Mouse (Mus musculus): Measurements from ENCODE around the gene Map2k2.
"Not testable (repeated sequence)": the region's sequence is repeated elsewhere in the genome, so short reads cannot be mapped to it uniquely, and the experiment has no call there.

Gene Map2k2

DNA sequence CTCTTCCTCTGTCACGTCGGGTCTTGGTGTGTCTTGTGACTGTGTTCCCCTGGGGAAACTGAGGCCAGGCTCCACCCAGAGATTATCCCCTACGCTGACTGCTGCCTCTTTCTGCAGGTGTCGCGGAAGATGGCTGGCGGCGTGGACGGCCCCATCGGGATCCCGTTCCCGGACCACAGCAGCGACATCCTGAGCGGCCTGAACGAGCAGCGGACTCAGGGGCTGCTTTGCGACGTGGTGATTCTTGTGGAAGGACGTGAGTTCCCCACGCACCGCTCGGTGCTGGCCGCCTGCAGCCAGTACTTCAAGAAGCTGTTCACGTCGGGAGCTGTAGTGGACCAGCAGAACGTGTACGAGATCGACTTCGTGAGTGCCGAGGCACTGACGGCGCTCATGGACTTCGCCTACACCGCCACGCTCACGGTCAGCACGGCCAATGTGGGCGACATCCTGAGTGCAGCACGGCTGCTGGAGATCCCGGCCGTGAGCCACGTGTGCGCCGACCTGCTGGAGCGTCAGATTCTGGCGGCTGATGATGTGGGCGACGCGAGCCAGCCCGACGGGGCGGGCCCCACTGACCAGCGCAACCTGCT lies 38.2 kb downstream of the Map2k2 start:
- DNase-seq, result no peak

DNA sequence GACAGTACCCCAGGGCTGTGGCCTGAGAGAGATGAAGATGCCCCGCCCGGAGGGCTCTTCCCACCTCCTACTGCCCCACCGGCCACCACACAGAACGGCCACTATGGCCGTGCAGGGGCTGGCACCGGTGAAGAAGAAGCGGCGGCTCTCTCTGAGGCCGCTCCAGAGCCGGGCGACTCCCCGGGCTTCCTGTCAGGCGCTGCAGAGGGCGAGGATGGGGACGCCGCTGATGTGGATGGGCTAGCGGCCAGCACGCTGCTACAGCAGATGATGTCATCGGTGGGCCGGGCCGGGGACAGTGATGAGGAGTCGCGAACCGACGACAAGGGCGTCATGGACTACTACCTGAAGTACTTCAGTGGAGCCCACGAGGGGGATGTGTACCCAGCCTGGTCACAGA lies 39.0 kb downstream of the Map2k2 start:
- no peak for DNase-seq

DNA sequence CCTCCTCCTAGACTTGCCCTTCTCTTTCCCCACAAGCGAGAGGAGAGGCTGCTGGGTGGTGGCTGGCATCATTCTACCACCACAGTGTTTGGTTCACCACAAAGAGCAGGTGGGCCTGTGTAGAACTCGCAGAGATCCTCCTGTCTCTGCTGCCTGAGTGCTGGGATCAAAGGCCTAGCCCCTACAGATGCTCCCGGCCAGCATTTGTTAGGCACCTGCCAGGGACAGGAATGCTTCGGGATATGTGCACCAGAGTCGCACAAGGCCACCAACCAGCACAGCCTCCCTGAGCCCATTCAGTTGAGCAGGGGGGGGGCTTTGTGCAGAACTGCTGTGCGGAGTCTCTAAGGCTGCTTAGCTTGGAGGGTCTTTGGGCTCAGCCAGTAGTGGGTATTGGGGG lies 39.6 kb downstream of the Map2k2 start:
- DNase-seq, result no peak

DNA sequence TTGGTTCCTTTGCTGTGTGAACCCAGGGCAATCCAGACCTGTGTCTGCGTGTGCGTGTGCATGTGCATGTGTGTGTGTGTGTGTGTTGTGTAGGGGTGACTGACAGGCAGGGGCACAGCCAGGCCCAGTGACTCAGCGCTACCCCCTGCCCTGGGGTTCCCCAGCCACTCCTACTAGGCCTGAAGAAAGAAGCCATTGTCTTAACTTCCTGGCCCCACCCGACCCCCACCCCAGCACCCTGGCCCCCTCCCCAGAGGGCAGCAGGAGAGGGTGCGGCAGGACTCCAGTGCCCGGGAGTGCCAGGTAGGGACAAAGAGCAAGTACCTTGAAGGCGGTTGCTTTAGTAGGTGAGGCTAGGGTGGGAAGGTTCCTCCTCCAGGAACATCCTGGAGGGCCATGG lies 40.1 kb downstream of the Map2k2 start:
- DNase-seq, result no peak

DNA sequence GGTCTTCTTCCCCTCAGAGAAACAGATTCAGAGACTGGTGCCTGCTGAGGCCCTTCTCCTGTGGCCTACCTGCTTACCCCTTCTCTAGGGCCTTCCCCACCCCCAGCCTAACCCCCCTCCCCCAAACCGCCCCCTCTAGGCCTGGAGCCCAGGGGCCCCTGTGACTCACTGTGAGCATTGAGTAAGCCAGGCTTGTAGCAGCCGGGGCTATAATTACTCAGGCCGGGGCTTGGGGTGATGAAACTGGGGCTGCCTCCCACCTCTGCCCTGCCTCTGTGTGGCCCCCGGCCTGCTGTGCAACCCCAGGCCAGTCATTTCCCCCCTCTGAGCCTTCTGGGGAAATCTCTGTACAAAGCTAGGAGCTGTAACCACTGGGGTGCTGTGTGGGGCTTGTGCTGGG lies 40.6 kb downstream of the Map2k2 start:
- no peak for DNase-seq

DNA sequence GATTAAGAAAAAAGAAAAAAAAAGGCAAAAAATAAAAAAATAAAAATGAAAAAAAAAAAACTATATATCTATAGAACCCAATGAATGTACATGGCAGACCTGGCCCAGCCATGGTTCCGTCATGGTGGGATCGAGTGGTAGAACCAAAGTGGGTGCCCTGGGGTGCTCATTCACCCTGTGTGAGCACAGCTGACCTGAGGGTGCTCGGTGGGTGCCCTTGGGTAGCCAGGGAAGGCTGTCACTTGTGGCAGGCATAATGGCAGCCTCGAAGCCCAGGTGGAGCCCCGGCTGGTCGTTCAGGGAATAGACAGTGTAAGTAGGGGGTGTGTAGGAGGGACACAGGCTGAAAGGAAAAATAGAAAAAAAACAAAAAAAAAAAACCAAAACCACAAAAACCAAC lies 45.5 kb downstream of the Map2k2 start:
- DNase-seq, result no peak

DNA sequence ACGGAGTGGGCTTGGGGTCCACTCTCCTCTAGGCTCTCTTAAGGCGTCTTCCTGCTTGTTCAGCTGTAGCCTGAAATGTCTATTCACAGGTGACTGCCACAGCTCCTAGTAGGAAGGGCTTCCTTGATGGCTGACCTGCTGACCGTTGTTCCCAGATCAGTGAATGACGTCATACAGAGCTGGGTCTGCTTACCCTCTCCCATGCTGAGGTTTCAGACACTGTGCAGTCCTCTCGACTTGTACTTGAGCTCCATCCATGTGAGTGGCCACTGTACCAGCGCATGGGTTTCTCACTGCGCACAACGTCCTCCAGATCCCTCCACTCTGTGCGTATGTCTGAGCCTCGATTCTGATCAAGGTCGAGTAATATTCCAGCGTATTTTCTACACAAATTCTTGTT lies 46.9 kb downstream of the Map2k2 start:
- DNase-seq, result no peak

DNA sequence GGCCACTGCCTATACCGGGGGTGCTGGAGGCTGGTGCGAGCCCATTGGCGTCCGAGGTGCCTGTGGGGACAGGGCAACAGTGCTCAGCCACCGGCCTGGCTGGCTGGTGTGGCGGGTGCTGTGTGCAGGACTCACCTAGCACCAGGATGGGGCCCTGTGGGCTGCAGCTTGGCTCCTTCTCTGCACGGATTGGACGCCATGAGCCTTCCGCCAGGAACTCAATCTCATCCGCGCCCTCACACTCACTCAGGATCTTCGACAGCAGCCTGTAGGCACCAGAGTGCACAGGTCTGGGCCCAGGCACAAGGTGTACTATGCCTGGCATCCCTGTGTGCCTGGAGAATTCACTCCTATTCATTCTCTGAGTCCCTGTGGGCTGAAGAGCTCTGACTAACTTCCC lies 48.6 kb downstream of the Map2k2 start:
- no peak for DNase-seq

DNA sequence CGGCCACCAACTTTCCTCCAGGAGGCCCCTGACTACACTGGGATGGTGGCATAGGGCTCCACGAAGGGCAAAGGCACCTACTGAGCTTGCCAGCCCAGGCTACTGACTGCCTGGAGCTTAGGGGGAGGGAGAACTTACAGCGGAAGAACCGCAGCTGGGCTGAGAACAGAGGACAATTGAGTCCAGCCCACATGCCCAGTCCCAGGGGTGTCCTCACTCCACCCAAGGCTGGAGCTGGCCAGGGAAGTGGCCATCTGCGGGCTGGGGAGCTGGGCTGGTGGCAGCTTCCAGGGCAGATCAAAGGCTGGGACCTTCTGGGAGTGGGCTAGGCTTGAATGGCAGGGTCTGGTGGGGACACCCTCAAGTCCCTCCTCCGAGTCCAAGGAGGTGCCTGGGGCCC lies 49.0 kb downstream of the Map2k2 start:
- DNase-seq, result no peak

DNA sequence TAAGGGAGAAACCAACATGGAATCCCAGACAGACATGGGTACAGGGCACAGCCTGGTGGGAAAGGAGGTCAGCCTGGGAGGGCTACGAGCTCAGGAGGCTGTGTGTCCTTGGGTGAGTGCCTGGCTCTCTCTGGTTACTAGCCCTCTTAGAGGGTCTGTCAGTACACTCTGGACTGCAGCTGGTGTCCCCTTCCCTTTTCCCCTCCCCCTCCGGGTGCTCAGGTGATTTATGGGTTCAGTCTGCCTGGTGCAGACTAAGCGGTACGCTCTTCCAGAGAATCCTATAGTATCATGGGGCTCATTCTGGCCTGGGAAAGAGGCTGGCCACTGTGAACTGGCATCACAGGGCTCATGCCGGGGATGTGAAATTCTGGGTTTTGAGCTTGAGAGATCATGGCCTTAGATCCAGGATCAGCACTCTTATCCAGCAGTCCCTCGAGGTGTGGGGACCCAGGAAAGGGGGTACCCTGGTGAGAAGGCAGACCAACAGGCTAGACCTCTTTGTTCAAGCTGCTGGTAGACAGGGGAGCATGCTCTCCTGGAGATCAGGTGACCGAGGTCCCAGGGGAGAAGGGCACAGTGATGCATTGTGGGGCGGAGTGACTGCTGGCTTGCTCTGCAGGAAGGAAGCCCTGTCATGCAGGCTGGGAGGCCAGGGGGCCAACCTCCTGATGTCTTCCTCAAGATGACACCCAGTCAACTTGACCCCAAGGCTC lies 56.0 kb downstream of the Map2k2 start:
- DNase-seq, result peak; percentile 46

DNA sequence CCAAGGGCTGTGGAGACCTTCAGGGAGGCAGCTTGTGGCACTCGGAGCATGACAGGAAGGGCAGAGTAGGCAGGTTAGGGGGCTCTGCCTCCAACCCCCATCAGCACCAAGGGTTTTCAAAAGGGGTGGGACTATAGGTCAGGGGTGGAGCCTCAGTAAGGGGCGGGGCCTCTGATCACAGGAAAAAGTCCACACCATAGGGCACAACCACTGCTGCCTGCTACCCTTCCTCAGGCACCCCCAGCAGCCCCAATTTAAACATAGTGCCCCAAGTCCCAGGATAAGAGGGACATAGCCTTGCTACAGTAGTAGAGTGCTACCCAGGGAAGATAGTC lies 56.6 kb downstream of the Map2k2 start:
- no peak for DNase-seq

DNA sequence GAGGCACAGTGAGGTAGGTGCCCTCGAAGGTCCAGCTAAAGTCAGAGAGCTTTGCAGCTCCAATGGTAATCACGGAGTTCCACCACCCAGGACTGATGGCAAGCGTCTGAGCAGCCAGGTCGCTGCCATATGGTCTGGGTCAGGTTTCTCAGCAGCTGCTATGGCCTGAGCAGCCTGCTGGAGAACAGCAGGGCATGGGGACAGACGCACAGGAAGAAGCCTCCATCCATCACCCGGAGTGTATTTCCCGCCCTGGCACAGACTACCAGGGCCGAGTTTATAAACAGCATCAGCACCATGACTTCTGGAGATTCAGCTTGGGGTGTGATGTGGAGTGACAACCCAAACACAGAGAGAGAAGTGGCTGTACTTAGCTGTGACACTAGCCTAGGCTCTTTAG lies 59.4 kb downstream of the Map2k2 start:
- DNase-seq, result no peak

DNA sequence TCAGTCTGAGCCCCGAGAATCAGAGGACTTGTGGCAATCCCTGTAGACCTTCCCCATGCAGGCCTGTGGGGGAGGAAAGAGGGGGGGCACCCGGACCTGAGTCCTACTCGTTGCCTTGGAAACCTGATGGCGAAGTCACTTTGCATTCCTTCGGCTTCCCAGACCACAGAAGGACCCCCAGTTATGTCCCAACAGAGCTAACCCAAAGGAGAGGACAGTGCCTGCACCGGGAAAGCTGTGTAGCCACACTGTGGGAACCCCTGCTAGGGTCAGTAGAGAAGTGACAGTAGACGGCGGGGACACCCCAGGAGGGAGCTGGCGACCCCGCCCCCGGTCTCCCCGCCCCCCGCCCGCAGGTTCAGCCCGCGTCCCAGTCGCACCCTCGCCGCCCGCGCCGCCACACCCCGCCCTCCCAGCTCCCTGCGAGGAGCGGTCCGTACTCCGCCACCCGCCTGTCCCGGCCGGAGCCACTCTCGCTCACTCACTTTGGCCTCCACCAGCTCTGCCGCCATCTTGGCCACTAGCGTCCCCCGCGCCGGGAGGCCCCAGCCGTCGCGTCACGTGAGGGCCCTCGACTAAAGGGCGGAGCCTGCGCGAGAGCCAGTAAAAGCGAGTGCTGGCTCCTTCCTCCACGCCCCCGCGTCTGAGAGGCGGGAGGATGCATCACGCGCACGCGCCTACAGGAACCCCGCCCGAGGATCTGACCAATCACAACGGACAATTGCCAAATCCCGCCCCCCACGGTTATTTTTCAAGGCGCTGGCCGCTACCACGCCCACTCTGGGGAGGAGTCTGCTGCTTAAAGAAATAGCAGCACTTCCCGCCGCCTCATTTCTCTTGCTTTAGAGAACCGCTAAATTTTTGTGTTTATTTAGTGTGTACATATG lies 61.7 kb downstream of the Map2k2 start, which contains the start of gene Pias4:
Gene Pias4, minus strand, starts transcription at position 724 of the 887 bp plus-strand sequence.
- peak; percentile 100 for DNase-seq

DNA sequence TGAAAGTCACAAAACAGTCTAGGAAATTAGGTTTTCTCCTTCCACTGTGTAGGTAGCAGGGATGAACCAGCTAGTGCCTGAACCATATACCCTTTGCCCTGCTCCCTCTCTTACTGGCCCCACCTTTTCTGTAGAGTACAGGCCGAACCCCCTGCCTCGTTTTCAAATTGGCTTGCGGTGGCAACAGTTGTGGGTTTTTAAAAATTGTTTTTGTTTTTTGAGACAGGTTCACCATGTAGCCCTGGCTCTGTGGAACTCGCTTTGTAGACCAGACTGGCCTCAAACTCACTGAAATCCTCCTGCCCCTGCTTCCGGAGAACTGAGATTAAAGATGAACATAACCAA lies 62.3 kb downstream of the Map2k2 start:
- DNase-seq, result no peak

DNA sequence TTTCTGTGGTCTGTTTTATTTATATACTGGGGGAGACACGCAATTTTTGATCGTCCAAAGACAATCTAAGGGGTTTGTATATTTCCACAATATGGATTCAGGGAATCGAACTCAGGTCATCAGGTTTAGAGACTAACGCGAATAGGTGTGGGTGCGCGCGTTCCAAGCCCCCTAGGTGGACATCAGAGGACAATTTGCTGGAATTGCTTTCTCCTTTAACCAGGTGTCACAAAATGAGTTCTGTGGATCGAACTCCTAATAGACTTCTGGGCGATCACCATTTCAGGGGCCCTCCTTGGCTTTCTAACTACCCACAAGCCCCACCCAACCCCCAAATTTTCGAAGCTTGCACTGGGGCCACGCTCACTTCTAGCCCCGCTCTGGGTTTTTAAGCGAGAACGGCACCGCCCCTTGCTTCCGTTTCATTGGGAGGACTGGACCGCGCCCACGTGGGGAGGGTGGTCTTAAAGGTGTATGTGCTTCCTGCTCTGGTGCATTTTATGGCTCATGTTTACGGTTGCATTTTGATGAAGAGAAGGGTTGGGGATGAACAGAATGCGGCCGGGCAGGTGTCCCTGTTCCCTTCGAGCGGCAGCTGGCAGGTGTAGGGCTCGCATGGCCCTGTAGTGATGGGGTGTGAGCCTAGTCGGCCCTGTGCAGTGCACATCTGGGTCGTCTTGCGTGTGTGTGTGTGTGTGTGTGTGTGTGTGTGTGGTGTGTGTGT lies 63.0 kb downstream of the Map2k2 start:
- peak; percentile 91 for DNase-seq

DNA sequence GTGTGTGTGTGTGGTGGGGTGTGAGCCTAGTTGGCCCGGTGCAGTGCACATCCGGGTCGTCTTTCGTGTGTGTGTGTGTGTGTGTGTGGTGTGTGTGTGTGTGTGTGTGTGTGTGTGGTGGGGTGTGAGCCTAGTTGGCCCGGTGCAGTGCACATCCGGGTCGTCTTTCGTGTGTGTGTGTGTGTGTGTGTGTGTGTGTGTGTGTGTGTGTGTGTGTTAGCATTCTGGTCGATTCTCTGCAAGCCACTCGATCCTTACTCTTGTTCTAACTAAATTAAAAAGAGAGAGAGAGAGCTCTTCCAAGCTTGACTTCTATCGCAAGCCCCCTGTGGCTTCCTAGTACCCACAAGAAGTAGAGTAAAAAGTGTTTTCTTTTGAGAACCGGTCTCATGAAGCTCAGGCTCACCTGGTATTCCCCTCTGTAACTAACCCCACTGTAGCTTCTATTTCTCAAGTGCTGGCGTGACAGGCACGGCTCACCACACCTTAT lies 63.7 kb downstream of the Map2k2 start:
- DNase-seq, result not testable (repeated sequence)

DNA sequence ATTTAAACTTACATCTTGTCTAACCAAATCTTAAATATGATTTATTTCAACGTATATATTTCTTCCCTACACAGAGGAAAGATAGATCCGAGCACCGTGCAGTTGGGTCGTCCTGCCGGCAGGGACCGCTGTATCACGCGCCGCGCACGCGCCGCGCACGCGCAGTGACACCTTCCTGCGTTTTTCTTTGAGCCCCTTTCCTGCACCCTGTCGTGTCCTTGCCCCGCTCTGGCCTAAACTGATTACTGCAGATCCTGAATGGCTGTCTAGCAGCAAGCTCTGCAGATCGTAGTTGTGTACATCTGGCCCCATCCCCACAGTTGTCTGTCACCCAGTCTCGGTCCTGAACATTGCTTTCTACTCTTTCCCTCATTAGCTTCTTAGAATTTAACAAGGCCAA lies 67.4 kb downstream of the Map2k2 start:
- DNase-seq, result peak; percentile 92

DNA sequence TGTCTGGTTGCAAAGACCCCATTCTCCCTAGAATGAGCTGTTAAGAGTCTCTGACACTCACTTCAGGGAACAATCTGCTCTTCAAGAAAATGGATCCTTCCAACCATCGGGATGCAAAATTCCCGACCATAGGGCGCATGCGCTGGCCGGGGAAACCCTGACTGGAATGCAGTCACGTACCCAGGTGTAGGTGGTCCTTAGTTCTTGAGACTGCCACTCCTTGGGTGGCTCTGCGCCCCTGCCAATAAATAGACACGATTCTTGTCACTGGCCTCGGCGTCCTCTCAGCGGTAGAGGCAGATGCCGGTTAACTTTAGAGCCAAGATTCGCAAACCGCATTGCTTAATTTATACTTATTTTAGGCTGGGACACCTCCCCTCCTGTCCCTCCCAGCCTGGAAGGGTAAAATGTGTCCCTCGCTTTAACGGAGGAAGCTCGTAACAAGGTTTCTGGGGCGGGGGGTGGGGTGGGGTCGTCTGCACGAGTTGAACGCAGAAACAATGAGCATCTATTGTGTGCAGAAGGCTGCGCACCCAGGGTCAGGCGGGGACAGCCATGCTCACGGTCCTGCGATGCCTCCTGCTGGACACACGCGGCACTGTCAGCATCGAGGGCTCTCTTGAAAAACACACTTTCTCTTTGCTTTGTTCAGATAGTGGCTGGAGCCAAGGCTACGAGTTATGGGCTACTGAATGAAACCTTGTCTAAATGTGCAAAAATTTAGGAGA lies 69.1 kb downstream of the Map2k2 start:
- DNase-seq, result peak; percentile 93

DNA sequence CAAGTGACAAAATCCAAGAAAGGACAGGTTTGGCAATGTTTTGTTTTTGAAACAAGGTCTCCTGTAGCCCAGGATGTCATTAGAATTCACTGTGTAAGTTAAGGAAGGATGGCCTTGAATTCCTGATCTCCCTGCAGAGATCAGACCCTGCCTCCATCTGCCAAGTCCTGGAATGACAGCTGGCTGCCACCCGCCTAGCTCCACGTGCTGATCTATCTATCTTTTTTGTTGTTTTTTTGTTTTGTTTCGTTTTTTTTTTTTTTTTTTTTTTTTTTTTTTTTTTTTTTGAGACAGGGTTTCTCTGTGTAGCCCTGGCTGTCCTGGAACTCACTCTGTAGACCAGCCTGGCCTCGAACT lies 69.6 kb downstream of the Map2k2 start:
- DNase-seq, result not testable (repeated sequence)

DNA sequence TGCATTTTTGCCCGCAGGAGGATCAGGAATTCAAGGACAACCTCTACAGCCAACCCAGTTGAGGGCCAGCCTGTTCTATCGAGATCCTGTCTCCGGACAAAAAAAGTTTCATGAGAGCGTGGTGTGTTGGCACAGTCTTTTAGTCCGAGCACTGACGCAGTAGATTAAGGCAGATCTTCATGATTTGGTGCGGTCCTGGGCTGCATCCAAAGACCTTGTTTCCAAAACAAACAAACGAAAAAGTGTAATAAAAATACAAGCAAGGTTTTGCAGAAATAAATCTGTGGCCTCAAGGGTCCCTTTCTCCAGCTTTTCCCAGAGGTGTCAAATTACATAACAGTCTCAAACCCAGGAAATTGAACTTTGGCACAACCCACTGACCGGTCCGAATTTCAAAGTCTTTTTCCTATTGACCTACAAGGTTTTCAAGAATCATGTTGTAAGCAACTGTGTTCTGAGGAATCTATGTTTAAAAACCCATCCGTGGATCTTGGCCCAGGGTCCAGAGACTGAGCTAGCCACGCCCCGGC lies 70.3 kb downstream of the Map2k2 start:
- DNase-seq, result no peak

DNA sequence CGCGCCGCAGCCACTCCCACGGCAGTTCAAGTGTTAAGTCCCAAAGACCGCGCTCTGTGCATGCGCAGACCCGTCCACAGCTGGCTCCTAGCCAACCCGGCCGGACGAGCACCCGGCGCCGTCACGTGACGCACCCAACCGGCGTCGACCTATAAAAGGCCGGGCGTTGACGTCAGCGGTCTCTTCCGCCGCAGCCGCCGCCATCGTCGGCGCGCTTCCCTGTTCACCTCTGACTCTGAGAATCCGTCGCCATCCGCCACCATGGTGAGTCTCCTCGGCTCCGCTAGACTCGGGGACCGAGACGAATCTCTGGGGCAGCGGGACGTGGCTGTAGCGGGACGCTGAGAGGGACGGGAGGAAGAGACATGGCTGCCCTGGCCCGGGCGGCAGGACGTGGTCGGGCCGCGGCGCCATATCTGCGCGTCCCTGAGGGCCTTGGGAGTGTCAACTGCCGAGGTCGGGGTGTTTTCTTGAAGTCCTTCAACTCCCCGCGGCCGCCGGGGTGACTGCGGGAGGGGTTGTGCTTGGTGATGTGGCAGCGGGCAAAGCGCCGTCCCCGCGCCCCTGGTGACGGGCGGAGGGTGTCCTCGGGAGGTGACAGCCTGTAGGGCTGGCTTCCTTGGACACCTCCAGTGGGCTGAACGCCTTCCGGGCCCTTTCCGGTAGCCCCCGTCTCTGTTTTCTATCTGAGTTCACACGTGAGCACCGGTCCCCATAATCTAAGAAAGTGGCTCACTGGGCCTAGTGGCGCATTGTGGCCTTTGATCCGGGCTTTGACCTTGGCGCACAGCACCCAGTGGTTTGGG lies 71.0 kb downstream of the Map2k2 start, which contains the start of gene Eef2:
Gene Eef2, plus strand, starts transcription at position 166 of the 806 bp plus-strand sequence.
- DNase-seq, result peak; percentile 99

All from embryo, embryonic 11 days (tissue).